Mouse (Mus musculus): Measurements from ENCODE around the gene Ap1m2.
"Not testable (repeated sequence)": the region's sequence is repeated elsewhere in the genome, so short reads cannot be mapped to it uniquely, and the experiment has no call there.

The Ap1m2 gene

DNA sequence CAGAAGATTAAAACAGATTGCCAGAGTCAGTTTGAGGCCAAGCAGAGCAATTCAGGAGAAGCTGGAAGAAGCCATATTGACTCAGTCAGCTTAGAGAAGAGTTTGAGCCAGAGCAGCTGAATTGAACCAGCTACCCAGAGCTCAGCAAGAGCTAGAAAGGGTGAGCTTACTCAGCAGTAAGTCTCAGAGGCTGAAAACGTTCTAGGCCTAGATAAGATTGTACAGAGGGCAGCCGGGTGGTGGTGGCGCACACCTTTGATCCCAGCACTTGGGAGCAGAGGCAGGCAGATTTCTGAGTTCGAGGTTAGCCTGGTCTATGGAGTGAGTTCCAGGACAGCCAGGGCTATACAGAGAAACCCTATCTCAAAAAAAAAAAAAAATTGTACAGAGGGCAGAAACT is 55.8 kb downstream of the Ap1m2 start:
- not testable (repeated sequence) for DNase-seq

DNA sequence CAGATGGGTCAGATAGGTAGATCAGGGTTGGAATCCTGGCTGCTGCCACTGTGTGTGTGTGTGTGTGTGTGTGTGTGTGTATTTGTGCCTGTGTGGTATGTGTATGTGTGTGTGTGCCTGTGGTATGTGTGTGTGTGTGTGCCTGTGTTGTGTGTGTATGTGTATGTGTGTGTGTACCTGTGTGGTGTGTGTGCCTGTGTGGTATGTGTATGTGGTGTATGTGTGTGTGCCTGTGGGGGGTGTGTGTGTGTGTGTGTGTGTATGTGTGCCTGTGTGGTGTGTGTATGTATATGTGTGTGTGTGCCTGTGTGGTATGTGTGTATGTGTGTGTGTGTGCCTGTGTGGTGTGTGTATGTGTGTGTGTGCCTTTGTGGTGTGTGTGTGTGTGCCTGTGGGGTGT is 57.4 kb downstream of the Ap1m2 start:
- no peak for DNase-seq

DNA sequence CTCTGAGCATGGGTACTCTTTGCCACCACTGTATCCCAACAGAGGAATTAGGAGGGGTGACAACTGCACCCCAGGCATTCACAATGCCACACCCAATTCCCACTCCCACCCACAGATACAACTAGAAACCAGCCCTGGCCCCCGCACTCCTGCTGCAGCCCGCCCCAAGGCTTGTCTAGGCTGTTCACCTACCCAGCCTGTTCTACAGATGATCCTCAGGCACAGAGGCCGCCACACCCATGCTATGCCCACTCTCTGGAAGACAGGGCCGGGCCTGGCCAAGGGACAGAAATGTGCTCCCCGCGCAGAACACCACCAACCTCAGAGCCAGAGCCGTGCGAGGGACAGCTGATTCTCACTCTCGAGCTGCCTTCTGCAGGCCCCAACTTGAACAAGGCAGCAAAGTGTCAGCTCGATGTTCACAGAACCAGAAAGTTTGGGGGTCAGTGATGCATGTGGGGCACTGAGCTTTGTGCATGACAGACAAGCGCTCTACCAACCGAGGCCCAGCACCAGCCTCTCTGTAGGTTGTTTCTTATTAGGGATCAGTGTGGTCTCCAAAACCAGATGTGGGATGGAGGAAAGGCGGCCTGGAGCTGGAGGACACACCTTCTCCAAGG is 60.9 kb downstream of the Ap1m2 start:
- no peak for DNase-seq

- no peak for DNase-seq
Observed at GRCm38 (mm10) chr9:21250509-21250908, 61.6 kb downstream of the Ap1m2 start.

- no peak for DNase-seq
Observed at GRCm38 (mm10) chr9:21249629-21250508, 62.3 kb downstream of the Ap1m2 start.

DNA sequence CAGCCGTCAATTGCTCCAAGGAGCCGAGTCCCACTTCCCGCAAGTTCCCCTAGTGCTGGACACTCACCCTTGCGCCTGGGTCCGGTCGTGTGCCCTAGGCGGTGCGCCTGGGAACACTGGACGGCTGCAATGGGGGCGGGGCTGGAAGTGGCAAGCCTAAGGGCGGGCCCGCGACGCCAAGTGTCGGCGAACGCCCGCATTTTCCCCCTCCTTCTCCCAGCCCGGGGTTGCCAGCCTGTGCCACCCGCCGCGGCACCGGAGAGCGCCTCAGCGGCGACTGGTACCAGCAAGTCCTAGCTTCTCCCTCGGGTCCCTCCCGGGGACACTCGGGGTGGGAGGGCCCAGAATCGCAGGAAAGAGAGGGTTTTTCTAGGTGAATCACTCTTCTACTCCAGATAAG is 63.8 kb downstream of the Ap1m2 start, which contains the start of gene S1pr5:
S1pr5 (minus strand) TSS at position 118 of the 400 bp plus-strand sequence.
- peak; percentile 59 for DNase-seq

DNA sequence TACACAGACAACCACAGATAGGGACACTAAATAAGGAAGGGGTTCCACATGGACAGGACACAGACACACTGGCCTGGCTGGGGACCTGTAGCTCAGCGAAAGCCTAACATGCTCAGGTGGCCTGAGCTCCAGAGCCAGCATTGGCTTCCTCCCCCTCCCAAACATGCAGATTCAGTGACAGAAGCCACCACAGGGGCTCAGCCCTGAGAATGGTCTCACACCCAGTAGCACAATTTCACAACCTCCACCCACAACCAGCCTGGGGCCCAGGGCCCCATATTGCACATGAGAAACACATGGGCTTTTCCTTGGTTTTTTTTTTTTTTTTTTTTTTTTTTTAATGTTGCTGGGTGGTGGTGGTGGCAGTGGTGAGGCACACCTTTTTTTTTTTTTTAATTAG is 65.8 kb downstream of the Ap1m2 start:
- DNase-seq = no peak

DNA sequence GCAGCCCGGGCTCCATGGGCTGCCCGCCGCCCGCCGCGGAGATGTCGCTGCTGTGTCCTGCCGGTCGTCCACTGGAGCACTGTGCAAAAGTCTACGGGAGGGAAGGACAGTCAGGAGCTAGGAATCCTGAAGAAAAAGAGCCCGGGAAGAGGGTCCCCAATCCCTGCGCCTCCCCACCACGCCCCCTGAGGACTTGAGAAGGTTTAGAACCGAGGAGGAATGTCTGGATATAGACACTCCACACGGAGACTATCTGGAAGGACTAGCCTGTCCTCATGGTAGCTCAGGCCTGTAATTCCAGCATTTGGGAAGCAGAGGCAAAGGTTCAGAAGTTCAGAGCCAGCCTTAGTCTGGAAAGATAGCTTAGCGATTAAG is 67.0 kb downstream of the Ap1m2 start:
- no peak for DNase-seq

GRCm38 (mm10) chr9:21244428-21245112 is 67.6 kb downstream of the Ap1m2 start:
- no peak for DNase-seq
